Mouse (Mus musculus): ENCODE data around the gene Zfp712. TPM values are rescaled to one million over a fixed set of nuclear protein-coding genes. Genes with fewer than 3 reads are reported as not detected.

The Zfp712 gene
- polyA plus RNA-seq (2015; fragmentation: Nextera tagmentation; extraction: Ambion mirVana): 7.8 and 7.9 TPM in 2 replicates

DNA sequence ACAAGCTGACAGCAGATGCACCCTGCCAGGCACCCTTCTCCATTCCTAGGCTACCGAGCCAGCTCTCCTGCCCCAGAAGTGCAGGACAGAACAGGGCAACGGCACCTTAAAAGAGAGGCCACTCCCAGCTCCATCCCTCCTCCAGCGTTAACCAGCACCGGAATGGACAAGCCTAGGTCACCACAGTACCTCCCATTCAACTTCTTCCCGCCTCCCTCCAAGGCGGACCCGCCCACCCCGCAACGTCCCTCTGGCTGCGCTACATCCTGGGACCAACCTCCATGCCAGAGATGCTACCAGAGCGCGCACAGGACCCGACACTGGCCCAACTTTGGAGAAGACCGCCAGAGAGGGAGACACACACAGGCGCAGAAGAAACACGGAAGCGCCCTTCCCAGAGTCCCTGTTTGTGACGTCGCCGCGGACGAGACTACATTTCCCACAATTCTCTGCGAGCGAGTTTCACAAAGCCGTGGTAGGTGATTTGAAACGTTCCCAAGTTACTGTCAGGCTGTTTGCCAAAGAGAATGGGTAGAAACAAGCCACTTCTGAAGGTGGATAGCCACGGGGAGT lies at the start of gene Zfp712:
Zfp712 (minus strand) TSS at position 385 of the 573 bp plus-strand sequence.
- H3K36me3 ChIP-seq (ENCODE audit: control insufficient read depth, insufficient read depth, low read length): peaks cover 3% of the 10 kb centered on the region; the same call in 1 of the 2 replicates
- peak within 1 kb of the TSS; percentile 67 for H3K4me2 ChIP-seq (ENCODE audit: low read length)
- under 1% methylated on average over 27 of the region's 27 CpGs for WGBS
- H3K9ac ChIP-seq (ENCODE audit: low read depth, low read length): peak within 1 kb of the TSS; percentile 75
- H3K4me1 ChIP-seq (ENCODE audit: control insufficient read depth, insufficient read depth, low read length): peaks cover 8% of the 10 kb centered on the region
- peak within 1 kb of the TSS; percentile 72 for H3K27ac ChIP-seq (ENCODE audit: low read length)
- H3K9me3 ChIP-seq (replicated peaks; ENCODE audit: control insufficient read depth, low read length, poor library complexity, severe bottlenecking): peaks cover 7% of the 10 kb centered on the region; the same call in 1 of the 2 replicates
- H3K27me3 ChIP-seq (ENCODE audit: control insufficient read depth, insufficient read depth, low read depth, low read length): no peaks in the 10 kb centered on the region
- H3K4me3 ChIP-seq (ENCODE audit: low read depth, low read length): peak within 1 kb of the TSS; percentile 63
- ATAC-seq: peak; percentile 97

DNA sequence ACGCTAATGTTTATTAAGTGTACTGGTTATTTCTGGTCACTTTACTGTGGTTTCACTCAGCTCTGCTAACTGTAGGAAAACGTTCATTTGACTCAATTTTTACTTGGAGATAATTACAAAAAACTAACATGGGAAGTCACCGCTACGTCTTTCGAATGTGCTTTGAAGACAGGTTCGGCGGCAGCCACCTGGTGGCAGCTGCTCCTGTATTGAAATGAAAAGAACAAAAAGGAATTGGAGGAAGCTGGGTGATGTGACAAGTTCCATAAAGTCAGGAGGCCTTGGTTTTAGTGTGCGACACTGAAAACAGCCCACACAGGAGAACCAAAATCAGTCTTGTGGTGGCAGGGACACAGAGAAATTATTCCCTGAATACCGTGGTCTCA lies 47.8 kb upstream of the Zfp712 start:
- no peaks in the 10 kb centered on the region for H3K4me1 ChIP-seq (ENCODE audit: control insufficient read depth, insufficient read depth, low read length)
- H3K27me3 ChIP-seq (ENCODE audit: control insufficient read depth, insufficient read depth, low read depth, low read length): no peaks in the 10 kb centered on the region
- H3K9ac ChIP-seq (ENCODE audit: low read depth, low read length): peak overlapping the region; percentile 40; the same call in 1 of the 2 replicates
- WGBS: 2% methylated on average over 9 of the region's 9 CpGs
- peak; percentile 78 for ATAC-seq
- peak overlapping the region; percentile 45 for H3K4me2 ChIP-seq (ENCODE audit: low read length)
- H3K9me3 ChIP-seq (replicated peaks; ENCODE audit: control insufficient read depth, low read length, poor library complexity, severe bottlenecking): no peaks in the 10 kb centered on the region
- peak overlapping the region; percentile 35; the same call in 1 of the 2 replicates for H3K27ac ChIP-seq (ENCODE audit: low read length)
- H3K4me3 ChIP-seq (ENCODE audit: low read depth, low read length): peak overlapping the region; percentile 46
- no peaks in the 10 kb centered on the region for H3K36me3 ChIP-seq (ENCODE audit: control insufficient read depth, insufficient read depth, low read length)

DNA sequence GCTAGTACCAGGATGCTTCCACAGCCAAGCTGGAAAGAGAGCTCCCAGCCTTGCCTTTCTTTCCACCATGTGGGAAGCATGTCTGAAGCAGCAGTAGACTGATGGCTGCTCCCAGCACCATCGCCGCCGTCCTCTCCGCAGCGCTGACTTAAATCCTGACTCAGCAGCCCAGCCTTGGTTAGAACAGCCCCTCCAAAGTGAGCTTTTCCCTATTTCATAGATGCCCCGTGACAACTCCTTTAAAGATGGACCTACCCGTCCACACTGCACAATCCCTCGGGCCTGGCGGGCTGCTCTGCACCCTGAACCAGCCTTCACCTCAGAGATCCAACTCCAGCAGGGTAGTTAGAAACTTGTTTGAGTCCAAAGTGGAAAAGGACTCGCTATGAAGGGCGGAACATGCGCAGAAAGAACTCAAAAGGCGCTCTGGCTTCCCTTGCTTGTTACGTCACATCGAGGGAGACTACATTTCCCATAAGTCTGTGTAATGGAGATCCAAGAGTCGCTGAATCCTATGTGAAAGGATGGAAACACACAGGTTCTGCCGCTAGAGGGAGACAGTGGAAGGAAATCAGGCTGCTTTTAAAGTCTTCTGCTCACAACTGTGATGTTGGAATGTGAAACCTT lies 47.3 kb upstream of the Zfp712 start, which contains the start of gene Gm28557:
Gm28557 (minus strand) TSS at position 411 of the 627 bp plus-strand sequence.
- ATAC-seq: peak; percentile 98
- WGBS: under 1% methylated on average over 17 of the region's 17 CpGs
- Histone ChIP-seq H3K9me3 (replicated peaks; ENCODE audit: control insufficient read depth, low read length, poor library complexity, severe bottlenecking) (no peaks in the 10 kb centered on the region), H3K4me3 (ENCODE audit: low read depth, low read length) (peak within 1 kb of the TSS; percentile 46), H3K4me2 (ENCODE audit: low read length) (peak within 1 kb of the TSS; percentile 80), H3K4me1 (ENCODE audit: control insufficient read depth, insufficient read depth, low read length) (no peaks in the 10 kb centered on the region), H3K9ac (ENCODE audit: low read depth, low read length) (peak within 1 kb of the TSS; percentile 40), H3K27me3 (ENCODE audit: control insufficient read depth, insufficient read depth, low read depth, low read length) (no peaks in the 10 kb centered on the region), H3K36me3 (ENCODE audit: control insufficient read depth, insufficient read depth, low read length) (no peaks in the 10 kb centered on the region), H3K27ac (ENCODE audit: low read length) (peak within 1 kb of the TSS; percentile 48)

DNA sequence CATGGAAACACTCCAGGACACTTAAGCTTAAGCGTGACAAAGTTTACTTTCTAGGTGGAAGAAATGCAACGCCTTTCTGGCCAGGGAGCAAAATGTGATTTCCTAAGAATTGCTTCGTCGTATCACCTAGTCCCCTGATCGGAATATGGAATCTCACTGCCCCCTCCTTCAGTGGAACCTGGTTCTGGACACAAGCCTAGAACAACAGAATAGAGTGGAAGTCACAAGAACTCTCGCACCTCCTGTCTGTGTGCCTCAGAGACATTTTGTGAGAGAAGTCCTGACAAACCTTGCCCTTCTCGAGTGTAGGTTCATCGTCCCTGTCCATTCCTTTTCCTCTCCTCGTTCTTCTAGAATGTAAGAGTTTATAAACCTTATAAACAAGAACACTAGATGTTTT lies 46.7 kb upstream of the Zfp712 start:
- no peaks in the 10 kb centered on the region for H3K9me3 ChIP-seq (replicated peaks; ENCODE audit: control insufficient read depth, low read length, poor library complexity, severe bottlenecking)
- no peak overlapping the region; the same call in 1 of the 2 replicates for H3K9ac ChIP-seq (ENCODE audit: low read depth, low read length)
- H3K36me3 ChIP-seq (ENCODE audit: control insufficient read depth, insufficient read depth, low read length): no peaks in the 10 kb centered on the region
- no peaks in the 10 kb centered on the region for H3K27me3 ChIP-seq (ENCODE audit: control insufficient read depth, insufficient read depth, low read depth, low read length)
- WGBS: 71% methylated on average over 9 of the region's 9 CpGs
- ATAC-seq: no peak
- no peak overlapping the region for H3K27ac ChIP-seq (ENCODE audit: low read length)
- H3K4me2 ChIP-seq (ENCODE audit: low read length): peak overlapping the region; percentile 80
- H3K4me1 ChIP-seq (ENCODE audit: control insufficient read depth, insufficient read depth, low read length): no peaks in the 10 kb centered on the region
- peak overlapping the region; percentile 46 for H3K4me3 ChIP-seq (ENCODE audit: low read depth, low read length)

DNA sequence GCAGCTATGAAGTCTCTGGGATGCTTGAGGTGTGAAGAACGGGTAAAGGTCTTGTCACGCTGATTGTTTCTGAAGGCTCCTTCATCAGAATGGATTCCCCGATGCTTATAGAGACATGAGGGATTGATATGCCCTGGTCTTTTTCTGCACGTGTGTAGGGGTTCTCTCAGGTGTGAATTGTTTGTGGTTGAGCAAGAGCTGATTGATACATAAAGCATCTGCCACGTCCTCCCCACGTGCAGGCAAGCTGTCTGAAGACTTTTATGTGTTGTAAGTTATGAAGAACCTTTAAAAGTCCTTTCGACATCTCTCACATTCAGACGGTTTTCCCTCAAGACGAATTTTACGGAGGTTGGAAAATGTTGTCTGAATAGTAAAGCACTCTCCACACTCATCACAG lies 36.9 kb upstream of the Zfp712 start, which contains the start of gene Zfp708:
Zfp708 (minus strand) TSS at position 101 of the 400 bp plus-strand sequence.
- no peak within 1 kb of the TSS for H3K27ac ChIP-seq (ENCODE audit: low read length)
- WGBS: 92% methylated on average over 10 of the region's 10 CpGs
- H3K4me3 ChIP-seq (ENCODE audit: low read depth, low read length): no peak within 1 kb of the TSS
- H3K4me2 ChIP-seq (ENCODE audit: low read length): no peak within 1 kb of the TSS
- no peak within 1 kb of the TSS for H3K9ac ChIP-seq (ENCODE audit: low read depth, low read length)
- H3K27me3 ChIP-seq (ENCODE audit: control insufficient read depth, insufficient read depth, low read depth, low read length): no peaks in the 10 kb centered on the region
- no peaks in the 10 kb centered on the region for H3K9me3 ChIP-seq (replicated peaks; ENCODE audit: control insufficient read depth, low read length, poor library complexity, severe bottlenecking)
- no peak for ATAC-seq
- H3K36me3 ChIP-seq (ENCODE audit: control insufficient read depth, insufficient read depth, low read length): no peaks in the 10 kb centered on the region
- H3K4me1 ChIP-seq (ENCODE audit: control insufficient read depth, insufficient read depth, low read length): no peaks in the 10 kb centered on the region

DNA sequence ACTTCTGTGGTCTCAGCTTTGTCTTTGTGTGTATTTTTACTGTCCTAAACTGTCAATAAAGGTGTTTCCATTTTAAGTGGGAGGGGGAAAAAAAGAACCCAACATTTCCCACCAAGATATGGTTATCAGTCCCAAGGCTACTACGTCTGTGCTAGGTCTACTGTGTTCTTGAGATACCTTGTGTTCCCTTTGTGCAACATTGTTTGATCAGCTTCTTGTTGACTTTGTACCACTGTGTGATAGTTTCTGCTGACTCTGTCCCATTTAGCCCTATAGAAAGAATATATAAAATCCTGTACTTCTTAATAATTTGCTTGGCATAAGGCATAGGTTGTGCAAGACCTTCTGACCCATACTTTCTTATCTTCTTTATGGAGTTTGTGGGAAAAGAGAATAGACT lies 29.2 kb upstream of the Zfp712 start:
- H3K4me2 ChIP-seq (ENCODE audit: low read length): no peak overlapping the region
- no peak overlapping the region for H3K4me3 ChIP-seq (ENCODE audit: low read depth, low read length)
- no peak overlapping the region for H3K27ac ChIP-seq (ENCODE audit: low read length)
- no peaks in the 10 kb centered on the region for H3K36me3 ChIP-seq (ENCODE audit: control insufficient read depth, insufficient read depth, low read length)
- no peaks in the 10 kb centered on the region for H3K4me1 ChIP-seq (ENCODE audit: control insufficient read depth, insufficient read depth, low read length)
- no peak for ATAC-seq
- 82% methylated on average over 1 of the region's 1 CpGs for WGBS
- no peak overlapping the region for H3K9ac ChIP-seq (ENCODE audit: low read depth, low read length)
- H3K27me3 ChIP-seq (ENCODE audit: control insufficient read depth, insufficient read depth, low read depth, low read length): no peaks in the 10 kb centered on the region
- no peaks in the 10 kb centered on the region for H3K9me3 ChIP-seq (replicated peaks; ENCODE audit: control insufficient read depth, low read length, poor library complexity, severe bottlenecking)

DNA sequence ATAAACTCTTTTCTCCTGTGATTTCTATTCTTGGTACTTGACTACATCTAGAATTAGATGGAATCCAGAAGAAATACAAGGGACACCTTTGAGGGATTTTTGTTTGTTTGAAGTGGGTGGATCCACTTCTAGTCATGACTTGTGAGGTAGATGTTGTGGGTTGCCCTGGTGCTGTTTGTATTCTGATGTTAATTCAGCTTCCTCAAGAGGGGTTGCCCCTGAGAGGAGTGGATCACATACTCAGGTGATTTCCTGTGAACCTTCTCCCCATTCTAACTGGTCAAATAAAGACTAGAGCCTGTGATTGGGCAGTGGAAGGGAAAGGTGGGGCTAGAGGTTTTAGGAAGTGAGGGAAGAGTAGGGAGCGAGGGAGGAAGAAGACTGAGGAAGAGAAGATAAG lies 21.0 kb upstream of the Zfp712 start:
- Histone ChIP-seq H3K27ac (ENCODE audit: low read length) (0 out of 2 replicates have a peak overlapping the region, but pooled peaks have one; percentile 6), H3K9ac (ENCODE audit: low read depth, low read length) (peak overlapping the region; percentile 5; the same call in 1 of the 2 replicates), H3K4me3 (ENCODE audit: low read depth, low read length) (peak overlapping the region; percentile 61)

DNA sequence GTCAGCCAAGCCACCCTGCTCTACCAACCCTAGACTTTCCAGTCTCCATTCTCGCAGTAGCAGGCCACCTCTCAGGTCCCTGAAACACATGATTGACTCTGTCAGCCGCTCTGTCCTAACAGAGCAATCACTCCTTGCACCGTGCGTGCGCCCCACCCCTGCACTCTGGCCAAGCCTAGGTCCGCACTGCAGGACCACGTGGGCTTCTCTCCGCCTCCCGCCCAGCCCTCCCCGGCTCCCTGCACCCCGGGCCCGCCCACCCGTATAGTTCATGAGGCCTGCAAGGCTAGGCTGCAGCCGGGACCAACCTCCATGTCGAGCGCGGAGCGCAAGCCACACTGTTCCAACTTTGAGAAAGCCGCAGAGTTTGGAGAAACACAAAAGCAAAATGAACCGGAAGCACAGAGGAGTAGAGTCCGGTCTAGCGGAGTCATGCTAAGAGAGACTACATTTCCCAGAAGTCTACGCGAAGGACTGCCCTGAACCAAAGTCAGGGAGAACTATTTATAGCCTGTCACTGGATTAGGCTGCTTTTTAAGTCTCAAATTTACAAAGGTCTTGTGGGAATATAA lies 20.3 kb upstream of the Zfp712 start:
- peak overlapping the region; percentile 61 for H3K4me3 ChIP-seq (ENCODE audit: low read depth, low read length)
- peak overlapping the region; percentile 71 for H3K9ac ChIP-seq (ENCODE audit: low read depth, low read length)
- H3K27me3 ChIP-seq (ENCODE audit: control insufficient read depth, insufficient read depth, low read depth, low read length): no peaks in the 10 kb centered on the region
- 1% methylated on average over 24 of the region's 24 CpGs for WGBS
- peaks cover 4% of the 10 kb centered on the region; the same call in 1 of the 2 replicates for H3K9me3 ChIP-seq (replicated peaks; ENCODE audit: control insufficient read depth, low read length, poor library complexity, severe bottlenecking)
- peak overlapping the region; percentile 69 for H3K27ac ChIP-seq (ENCODE audit: low read length)
- peak overlapping the region; percentile 77 for H3K4me2 ChIP-seq (ENCODE audit: low read length)
- ATAC-seq: peak; percentile 99
- H3K4me1 ChIP-seq (ENCODE audit: control insufficient read depth, insufficient read depth, low read length): peaks cover 13% of the 10 kb centered on the region
- H3K36me3 ChIP-seq (ENCODE audit: control insufficient read depth, insufficient read depth, low read length): peaks cover 13% of the 10 kb centered on the region; the same call in 1 of the 2 replicates

More for the DNA sequence above, 21.0 kb upstream of the Zfp712 start:
- Histone ChIP-seq H3K9me3 (replicated peaks; ENCODE audit: control insufficient read depth, low read length, poor library complexity, severe bottlenecking) (peaks cover 4% of the 10 kb centered on the region; the same call in 1 of the 2 replicates), H3K4me1 (ENCODE audit: control insufficient read depth, insufficient read depth, low read length) (peaks cover 13% of the 10 kb centered on the region), H3K4me2 (ENCODE audit: low read length) (peak overlapping the region; percentile 77), H3K27me3 (ENCODE audit: control insufficient read depth, insufficient read depth, low read depth, low read length) (no peaks in the 10 kb centered on the region), H3K36me3 (ENCODE audit: control insufficient read depth, insufficient read depth, low read length) (peaks cover 9% of the 10 kb centered on the region; the same call in 1 of the 2 replicates)
- WGBS: 82% methylated on average over 1 of the region's 1 CpGs
- peak; percentile 6; the same call in 1 of the 2 replicates for ATAC-seq
